Mouse (Mus musculus): ENCODE data around the gene Memo1.
A peak's percentile ranks its signal among the peaks of the same experiment; 100 is the strongest.
"Not testable (repeated sequence)": the region's sequence is repeated elsewhere in the genome, so short reads cannot be mapped to it uniquely, and the experiment has no call there.

Memo1 gene

DNA sequence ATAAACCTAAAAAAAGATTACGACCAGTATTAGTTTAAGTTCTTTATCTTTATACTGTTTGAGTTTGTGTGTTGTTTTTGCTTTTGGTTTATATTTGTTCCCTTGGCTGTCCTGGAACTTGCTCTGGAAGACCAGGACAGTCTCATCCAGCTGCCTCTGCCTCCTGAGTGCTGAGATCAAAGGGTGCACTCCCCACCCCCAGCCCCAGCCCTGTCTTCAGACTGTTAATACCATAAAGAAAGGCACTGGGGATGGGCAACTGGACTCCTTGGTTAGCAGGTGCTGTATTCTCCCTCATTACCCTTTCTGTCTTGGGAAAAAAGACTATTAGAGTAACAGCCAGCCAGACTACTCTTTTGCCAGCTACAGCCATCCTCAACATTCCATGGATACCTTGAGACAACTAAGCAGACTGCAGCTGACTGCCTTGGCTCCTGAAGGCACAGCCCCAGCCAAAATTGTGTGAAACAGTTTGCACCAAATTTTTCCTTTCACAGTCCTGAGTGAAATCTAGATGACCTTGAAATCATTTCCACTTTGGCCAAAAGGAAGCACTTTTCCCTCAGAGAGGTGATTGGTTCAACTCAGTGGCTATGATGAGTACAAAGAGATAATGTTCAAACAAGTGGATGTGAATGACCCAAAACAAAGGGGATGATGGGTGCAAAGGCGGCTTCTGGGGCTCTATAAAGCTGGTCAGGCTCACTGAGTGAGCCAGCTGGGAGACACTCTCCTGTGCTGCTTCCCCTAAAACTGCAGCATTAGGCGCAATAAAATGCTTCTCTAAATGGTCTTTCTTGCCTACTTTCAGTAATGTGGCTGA is 30.8 kb downstream of the Memo1 start:
- DNase-seq (ENCODE audit: low spot score), result no peak

DNA sequence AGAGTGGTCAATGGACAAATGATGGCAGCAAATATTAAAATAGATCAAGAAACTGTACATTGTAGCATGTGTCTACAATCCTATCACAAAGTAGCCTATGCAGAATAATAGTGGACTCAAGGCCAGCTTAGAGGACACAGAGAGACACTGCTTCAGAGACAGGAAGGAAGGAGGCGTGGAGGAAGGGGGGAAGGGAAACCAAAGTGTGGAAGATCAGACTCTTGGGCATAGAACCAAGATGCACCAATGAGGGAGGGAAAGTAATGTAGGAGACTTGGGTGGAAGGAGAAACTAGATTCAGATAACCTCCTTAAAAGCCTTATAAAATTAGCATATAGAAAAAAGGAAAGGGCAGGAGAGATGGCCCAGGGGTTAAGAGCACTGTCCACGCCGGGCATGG is 32.9 kb downstream of the Memo1 start:
- no peak for DNase-seq (ENCODE audit: low spot score)

DNA sequence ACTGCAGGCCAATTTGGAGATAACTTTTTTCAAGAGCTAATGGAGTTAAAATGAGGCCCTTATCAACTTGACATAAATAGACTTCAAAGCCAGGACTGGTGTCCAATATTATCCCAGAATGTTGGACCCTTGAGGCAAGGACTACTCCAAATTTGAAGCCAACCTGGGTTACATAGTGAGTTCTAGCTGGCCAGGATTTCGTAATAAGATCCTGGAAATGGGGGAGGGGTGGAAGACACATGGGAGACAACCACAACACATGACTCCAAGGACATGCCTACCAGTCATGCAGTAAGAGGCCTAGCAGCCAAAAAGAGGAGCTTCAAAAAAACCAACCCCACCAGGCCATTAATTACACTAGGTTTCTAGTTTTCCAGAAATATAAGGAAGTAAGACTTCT is 50.0 kb downstream of the Memo1 start:
- DNase-seq (ENCODE audit: low spot score), result no peak

DNA sequence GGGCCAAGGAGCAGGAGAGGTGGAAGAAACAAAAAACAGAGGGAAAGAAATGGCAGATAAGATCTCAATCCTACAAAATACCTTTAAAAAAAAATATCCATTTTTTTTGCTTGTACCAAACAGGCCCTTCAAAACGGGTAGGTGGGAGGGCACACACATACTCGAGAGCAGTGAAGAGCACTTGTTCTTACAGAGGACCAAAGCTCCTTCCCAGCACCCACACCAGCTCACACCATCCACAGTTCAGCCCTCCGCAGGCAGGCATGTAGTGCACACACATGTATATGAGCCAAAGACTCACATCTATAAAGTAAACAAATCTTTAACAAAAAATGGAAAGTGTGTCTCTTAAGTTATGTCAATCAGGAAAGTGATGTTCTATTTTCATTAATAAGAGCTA is 52.5 kb downstream of the Memo1 start:
- no peak for DNase-seq (ENCODE audit: low spot score)

DNA sequence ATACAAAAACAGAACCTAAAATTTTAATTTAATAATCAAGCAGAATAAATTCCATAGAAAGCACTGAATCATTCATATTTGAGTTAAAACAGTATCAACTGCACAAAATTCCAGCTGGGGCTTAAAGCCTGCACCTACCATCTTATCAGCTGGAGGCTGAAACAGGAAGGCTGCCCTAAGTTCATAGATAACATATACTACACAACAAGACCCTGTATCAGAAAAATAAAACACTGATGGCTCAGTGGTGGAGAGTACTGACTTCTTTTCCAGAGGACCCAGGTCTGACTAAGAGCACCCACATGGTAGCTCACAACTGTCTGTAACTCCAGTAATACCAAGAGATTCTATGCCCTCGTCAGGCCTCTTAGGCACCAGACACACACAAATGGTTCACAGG is 55.0 kb downstream of the Memo1 start:
- DNase-seq (ENCODE audit: low spot score), result no peak

DNA sequence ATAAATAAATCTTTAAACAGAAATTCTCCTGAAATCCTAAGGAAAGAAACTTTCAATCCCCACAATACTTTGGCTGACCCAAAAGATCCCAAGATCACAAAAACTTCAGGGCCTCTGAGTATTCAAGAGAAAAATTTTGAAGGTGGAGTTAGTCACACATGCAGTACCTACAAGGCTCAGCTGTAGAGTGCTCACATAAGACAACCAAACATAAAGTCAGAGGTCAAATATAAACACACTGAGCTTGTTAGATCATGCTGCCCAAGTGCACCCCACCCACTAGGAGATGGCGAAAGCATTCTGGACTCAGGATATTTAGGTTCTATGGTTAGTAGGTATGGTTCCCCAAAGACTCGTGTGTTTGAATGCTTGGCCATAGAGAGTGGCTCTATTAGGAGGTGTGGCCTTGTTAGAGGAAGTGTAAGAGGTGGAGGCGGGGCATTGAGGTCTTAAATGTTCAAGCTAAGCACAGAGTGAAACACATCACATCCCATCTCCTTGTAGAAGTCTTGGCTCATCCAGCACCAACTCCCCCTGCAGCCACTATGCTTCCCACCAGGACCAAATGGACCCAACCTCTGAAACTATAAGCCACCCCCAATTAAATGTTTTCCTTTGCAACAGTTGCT is 67.1 kb downstream of the Memo1 start:
- DNase-seq (ENCODE audit: low spot score), result no peak

DNA sequence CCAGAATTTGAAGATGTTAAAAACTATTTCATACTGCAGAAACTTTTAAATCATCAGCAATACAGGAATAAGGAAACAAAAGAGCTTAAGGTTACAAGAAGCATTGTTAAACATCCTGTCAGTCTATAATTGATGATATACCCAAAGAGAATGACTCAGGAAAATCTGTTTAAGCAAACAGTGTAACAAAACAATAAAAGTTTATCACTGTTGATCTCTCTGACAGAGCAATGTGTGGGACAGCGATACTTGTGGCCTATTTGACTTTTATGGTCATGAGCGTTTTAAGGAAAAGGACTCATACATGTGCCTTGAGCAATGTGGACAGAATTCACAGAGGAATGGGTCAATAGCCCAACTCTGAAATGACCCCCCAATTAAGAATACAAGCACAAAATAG is 78.0 kb downstream of the Memo1 start:
- no peak for DNase-seq (ENCODE audit: low spot score)

DNA sequence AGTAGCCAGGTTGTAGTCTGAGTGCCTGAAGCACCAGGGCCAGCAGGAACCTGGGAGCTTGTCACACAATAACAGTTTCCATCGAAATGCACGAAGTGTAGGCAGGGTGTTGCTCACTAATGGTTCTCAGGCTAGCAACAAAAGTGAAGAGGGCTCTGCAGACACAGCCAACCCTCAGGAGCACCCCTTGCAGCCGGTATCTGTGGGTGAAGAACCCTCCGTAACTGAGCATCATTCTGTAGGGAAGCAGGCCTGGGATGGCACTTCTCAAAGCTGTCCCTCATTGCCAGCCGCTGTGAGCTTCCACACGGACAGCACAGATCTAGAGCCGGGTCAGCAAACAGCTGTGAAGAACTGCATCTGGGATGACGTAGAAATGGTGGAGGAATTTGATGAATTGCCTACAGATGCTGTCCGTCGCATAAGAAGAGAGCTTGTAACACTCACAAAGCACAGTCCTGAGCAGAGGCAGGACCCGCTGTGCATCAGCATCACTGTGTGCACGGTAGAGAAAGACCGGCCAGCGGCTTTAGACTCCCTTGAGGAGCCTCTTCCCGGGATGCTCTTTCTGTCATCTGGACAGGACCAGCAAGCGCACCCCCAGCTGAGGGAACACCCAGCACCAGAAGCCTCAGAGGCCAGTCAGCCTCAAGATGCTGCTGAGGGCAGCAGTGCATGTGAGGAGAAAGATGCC is 82.3 kb downstream of the Memo1 start:
- not testable (repeated sequence) for DNase-seq (ENCODE audit: low spot score)

DNA sequence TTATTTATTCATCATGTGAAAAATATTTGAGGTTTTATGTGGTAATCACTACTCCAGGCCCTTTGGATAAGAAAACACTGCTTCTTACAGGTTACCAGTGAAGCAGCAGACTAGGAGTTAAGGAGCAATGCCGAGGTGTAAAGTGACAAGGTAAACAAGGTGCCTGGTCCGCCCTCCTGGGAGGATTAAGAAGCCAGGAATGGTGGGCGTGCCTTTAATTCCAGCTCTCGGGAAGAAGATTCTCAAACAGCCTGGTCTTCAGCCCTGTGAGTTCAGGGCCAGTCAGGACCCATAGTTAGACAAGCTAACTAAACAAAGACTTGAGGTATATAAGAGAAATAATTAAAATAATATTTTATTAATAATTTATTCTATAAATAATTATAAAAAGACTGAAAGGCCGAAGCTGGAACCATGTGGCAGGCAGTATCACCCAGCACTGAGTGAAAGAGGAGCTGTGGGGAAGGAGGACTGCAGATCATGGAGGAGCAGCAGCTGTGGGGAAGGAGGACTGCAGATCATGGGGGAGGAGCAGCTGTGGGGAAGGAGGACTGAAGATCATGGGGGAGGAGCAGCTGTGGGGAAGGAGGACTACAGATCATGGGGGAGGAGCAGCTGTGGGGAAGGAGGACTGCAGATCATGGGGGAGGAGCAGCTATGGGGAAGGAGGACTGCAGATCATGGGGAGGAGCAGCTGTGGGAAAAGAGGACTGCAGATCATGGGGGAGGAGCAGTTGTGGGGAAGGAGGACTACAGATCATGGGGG is 86.0 kb downstream of the Memo1 start:
- no peak for DNase-seq (ENCODE audit: low spot score)

DNA sequence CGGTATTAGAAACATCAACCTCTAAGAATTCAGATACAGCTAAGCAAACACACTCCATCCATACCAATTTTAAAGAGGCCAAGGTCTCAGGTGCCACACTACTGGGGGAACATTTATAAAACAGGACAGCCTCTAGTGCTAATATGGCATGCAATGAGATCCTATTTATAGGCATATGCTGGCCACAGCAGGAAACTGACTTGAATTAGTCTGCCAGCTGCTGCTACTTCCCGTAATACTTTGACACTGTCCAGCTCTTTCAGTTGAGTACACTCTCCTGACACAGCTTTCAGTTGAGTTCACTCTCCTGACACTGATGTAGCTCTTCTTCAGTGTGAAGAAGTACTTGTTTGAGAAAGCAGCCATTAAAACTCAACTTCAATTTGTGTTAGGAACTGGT is 99.4 kb downstream of the Memo1 start:
- DNase-seq (ENCODE audit: low spot score), result no peak

DNA sequence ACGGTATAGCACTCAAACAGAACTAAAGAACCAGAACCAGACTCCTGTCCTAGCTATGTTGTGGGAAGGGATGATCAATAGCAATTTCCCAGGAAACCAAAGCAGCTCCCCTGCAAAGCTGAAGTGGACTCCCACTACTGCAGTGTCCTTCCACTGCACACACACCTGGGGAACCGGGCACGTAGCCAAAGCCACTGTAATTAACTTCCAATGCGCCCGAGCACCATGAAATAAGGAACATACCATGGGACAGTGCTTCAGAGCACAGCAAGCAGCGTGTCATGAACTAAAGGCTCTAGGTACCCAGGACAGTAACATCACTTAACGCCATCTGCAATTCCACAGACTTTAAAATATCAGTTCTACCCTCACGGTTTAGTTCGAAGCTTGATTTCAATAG is 100.6 kb downstream of the Memo1 start:
- no peak for DNase-seq (ENCODE audit: low spot score)

DNA sequence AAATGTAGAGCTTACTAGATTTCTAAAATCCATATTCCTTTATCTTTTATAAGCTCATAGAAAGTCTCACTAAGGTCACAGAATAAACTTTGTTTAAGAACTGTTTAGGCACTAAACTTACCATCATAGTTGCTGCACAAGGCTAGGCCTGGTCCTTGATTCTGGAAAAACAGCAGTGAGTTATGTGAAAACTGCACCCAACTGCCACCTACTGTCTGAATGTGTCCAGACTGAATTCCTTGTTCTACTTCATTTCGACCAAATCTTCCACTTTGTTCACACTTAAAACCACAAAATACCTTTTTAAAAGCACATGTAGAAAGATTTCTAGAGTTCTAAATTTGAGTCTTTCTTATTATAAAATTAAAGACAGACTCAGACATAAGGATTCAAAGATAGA is 101.9 kb downstream of the Memo1 start:
- DNase-seq (ENCODE audit: low spot score), result no peak

DNA sequence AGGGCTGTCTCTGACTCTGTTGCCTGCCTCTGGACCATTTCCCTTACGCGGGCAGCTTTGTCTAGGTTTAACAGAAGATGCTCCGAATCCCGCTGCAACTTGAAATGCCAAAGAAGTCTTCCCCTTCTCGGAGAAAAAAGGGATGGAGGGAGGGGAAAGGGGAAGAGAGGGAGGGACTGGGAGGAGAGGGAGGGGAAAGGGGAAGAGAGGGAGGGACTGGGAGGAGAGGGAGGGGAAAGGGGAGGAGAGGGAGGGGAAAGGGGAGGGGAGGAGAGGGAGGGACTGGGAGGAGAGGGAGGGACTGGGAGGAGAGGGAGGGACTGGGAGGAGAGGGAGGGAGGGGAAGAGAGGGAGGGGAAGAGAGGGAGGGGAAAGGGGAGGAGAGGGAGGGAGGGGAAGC is 103.9 kb downstream of the Memo1 start:
- no peak for DNase-seq (ENCODE audit: low spot score)

DNA sequence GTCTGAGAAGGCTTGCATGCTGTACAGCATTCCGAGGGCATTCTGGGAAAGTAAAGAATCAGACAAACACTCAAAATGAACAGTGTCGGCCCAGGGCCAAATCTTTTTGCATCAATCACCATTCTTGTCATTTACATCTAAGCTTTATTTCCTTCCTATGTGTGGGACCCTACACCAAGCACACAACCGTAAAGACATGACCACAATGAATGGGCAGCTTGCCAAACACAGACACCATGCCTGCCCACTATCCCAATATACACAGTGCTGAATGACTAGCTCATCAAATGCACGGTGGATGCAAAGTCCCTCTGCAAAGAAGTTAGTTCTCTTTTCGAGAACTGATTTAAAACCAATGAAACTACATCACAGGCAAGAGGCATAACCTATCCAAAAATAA is 109.1 kb downstream of the Memo1 start:
- DNase-seq (ENCODE audit: low spot score), result no peak

DNA sequence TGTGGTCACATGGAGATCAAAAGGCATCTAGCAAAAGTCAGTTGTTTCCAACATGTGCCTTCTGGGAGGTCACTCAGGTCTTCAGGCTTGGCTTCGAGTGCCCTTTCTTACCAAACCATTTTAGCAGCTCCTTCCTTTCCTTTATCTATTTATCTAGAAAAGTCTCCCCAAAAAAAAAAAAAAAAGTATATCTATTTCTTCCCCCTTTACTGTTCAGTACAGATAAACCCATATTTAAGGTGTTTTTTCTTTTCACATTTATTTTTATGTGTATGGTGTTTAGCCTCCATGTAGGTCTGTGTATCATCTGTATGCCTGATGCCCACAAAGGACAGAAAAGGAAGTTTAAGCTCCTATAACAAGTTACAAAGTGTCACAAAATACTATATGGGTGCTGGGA is 110.6 kb downstream of the Memo1 start:
- DNase-seq (ENCODE audit: low spot score), result no peak

DNA sequence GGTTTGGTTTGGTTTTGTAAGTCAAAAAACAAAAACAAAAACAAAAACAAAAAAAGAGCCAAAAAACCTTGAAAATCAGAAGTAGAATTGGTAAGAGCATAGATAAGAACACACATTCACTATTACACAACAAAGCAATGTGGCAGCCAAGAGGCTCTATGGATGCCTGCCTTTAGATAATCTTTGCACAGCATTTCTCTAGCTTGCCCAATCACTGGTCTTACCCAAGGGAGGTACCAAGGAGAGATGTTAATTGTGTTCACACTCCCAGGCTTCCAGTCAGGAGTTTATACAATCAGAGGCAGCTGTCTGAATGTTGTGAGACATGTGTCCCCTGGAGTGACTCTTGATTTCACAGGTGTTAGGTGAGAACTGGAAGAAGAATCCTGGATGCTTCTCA is 114.4 kb downstream of the Memo1 start:
- no peak for DNase-seq (ENCODE audit: low spot score)

DNA sequence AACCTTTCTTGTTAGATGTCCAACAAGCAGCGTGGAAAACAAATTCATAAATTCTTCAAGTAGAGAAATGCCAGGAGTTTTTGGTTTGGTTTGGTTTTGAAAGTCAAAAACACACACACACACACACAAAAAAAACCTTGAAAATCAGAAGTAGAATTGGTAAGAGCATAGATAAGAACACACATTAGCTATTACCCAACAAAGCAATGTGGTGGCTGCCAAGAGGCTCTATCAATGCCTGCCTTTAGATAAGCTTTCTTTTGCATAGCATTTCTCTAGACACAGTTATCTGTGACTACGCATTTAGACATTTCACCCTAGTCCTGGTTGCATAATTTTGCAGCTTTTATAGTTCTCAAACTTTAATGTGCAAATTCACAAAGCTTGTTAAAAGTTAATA is 115.7 kb downstream of the Memo1 start:
- not testable (repeated sequence) for DNase-seq (ENCODE audit: low spot score)

DNA sequence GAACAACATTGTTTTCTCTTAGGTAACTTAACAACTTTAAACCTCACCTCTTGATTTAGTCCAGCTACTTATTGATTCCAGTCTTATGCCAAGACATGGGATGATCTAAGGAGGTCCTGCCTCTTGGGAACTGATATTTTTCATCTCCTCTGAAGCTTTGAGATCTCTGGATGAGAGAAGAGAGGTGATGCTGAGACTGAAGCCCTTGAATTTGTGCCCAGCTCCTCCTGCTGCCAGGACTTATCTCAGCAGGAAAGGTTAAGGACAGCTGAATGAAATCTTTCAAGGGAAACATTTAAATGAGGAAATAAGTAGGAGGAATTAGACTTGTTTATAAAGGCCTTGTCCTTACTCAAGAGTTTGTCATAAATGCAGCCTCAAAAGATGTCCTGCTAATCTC is 121.6 kb downstream of the Memo1 start:
- no peak for DNase-seq (ENCODE audit: low spot score)

DNA sequence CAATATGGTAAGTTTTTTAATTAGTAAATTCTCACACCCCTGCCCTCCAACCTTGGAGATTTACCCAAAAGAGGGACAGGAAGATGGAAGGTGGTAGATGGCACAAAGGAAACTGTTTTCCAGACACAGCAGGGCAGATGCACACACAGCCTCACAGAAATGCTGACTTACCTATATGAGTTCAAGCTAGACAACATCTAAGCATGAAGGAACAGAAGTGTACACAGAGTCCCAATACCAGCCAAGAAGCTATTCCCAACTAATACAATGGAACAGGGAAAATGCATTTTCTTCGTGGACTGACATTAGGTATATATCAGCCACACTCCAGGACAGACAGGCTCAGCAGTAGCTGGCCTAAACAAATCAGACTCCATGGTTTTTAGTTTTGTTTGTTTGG is 122.5 kb downstream of the Memo1 start:
- DNase-seq (ENCODE audit: low spot score), result no peak

DNA sequence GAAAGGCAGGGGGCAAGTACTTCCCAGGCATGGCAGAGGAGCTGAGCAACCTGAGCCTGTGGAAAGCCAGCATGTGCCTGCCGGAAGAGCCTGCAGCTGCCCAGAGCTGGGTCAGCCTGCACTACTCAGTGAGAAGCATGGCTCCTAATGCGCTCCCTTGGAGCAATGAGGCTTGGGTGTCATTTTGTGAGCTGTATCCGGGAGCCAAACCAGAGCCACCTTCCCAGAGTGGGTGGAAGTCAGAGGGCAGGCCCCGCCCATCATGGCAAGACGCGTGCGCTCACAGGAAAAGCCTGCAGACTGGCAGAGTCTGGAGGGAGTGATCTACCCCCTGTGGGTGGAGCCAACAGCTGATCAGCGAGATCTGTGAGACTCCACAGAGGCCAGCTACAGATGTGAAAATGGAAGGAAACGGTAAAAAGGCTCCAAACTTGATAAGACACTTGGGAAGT is 135.9 kb downstream of the Memo1 start:
- peak; percentile 62 for DNase-seq (ENCODE audit: low spot score)

DNA sequence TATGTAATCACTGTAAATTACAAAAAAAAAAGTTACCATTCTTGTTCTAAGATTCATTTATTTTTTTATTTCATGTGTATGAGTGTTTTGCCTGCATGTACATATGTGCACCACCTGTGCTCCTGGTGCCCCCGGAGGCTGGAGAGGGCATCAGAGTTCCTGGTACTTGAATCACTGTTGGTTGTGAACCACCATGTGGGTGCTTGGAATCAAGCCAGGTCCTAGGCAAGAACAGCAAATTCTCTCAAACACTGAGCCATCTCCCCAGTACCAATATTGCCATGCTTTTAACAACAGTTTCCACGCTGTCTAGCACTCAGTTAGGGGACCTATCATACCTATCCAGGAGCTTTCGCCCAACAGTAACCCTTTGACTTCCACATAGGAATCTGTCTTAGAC is 137.2 kb downstream of the Memo1 start:
- DNase-seq (ENCODE audit: low spot score), result no peak
